Mouse (Mus musculus): ENCODE results near the gene Cfap299. TPM values are rescaled to one million over a fixed set of nuclear protein-coding genes. Genes with fewer than 3 reads are reported as not detected.
"Not testable (repeated sequence)": the region's sequence is repeated elsewhere in the genome, so short reads cannot be mapped to it uniquely, and the experiment has no call there.

The Cfap299 gene
- total RNA-seq, 2 experiments from 2014 or later = 0.64 TPM; not detected in 1

GRCm38 (mm10) chr5:98563801-98564200 lies 234.7 kb downstream of the Cfap299 start:
- DNase-seq (ENCODE audit: low spot score in 2 of 2) = no peak
- Histone ChIP-seq H3K27ac (no peak overlapping the region), H3K4me3 (no peak overlapping the region)
- TF ChIP-seq CTCF (conservative IDR thresholded peaks at IDR 0.05) = no peak

- TF ChIP-seq CTCF (conservative IDR thresholded peaks at IDR 0.05) = no peak
- no peak overlapping the region for H3K27ac ChIP-seq
- no peak overlapping the region for H3K4me3 ChIP-seq
- no peak for DNase-seq (ENCODE audit: low spot score in 2 of 2)
Measured at GRCm38 (mm10) chr5:98566461-98567193, 237.5 kb downstream of the Cfap299 start.

- Histone ChIP-seq H3K4me3 (no peak overlapping the region), H3K27ac (no peak overlapping the region)
- DNase-seq (ENCODE audit: low spot score in 2 of 2) = no peak
- TF ChIP-seq CTCF (conservative IDR thresholded peaks at IDR 0.05) = no peak
Measured at GRCm38 (mm10) chr5:98568481-98568880, 239.4 kb downstream of the Cfap299 start.

GRCm38 (mm10) chr5:98569029-98569513 lies 240.0 kb downstream of the Cfap299 start:
- no peak for DNase-seq (ENCODE audit: low spot score in 2 of 2)
- Histone ChIP-seq H3K4me3 (no peak overlapping the region), H3K27ac (no peak overlapping the region)
- TF ChIP-seq CTCF (conservative IDR thresholded peaks at IDR 0.05) = no peak

- Histone ChIP-seq H3K27ac (no peak overlapping the region), H3K4me3 (no peak overlapping the region)
- TF ChIP-seq CTCF (conservative IDR thresholded peaks at IDR 0.05) = no peak; the same call in 1 of the 2 replicates
- no peak for DNase-seq (ENCODE audit: low spot score in 2 of 2)
Measured at GRCm38 (mm10) chr5:98572392-98572791, 243.3 kb downstream of the Cfap299 start.

GRCm38 (mm10) chr5:98574711-98575470 lies 245.8 kb downstream of the Cfap299 start:
- no peak for DNase-seq (ENCODE audit: low spot score in 2 of 2)
- no peak overlapping the region for H3K4me3 ChIP-seq
- no peak overlapping the region for H3K27ac ChIP-seq
- TF ChIP-seq CTCF (conservative IDR thresholded peaks at IDR 0.05) = no peak

GRCm38 (mm10) chr5:98575471-98575834 lies 246.3 kb downstream of the Cfap299 start:
- TF ChIP-seq CTCF (conservative IDR thresholded peaks at IDR 0.05) = no peak
- Histone ChIP-seq H3K4me3 (no peak overlapping the region), H3K27ac (no peak overlapping the region)
- no peak for DNase-seq (ENCODE audit: low spot score in 2 of 2)

- DNase-seq (ENCODE audit: low spot score in 2 of 2); H3K27ac ChIP-seq; H3K4me3 ChIP-seq: not testable (repeated sequence)
Measured at GRCm38 (mm10) chr5:98576538-98576937, 247.4 kb downstream of the Cfap299 start.

- H3K27ac ChIP-seq = no peak overlapping the region
- no peak overlapping the region for H3K4me3 ChIP-seq
- no peak for DNase-seq (ENCODE audit: low spot score in 2 of 2)
- no peak for TF ChIP-seq CTCF (conservative IDR thresholded peaks at IDR 0.05)
Measured at GRCm38 (mm10) chr5:98578398-98578797, 249.3 kb downstream of the Cfap299 start.

- no peak for TF ChIP-seq CTCF (conservative IDR thresholded peaks at IDR 0.05)
- DNase-seq (ENCODE audit: low spot score in 2 of 2) = no peak
- no peak overlapping the region for H3K4me3 ChIP-seq
- no peak overlapping the region for H3K27ac ChIP-seq
Measured at GRCm38 (mm10) chr5:98580811-98581210, 251.7 kb downstream of the Cfap299 start.

- no peak overlapping the region for H3K4me3 ChIP-seq
- TF ChIP-seq CTCF (conservative IDR thresholded peaks at IDR 0.05) = no peak
- no peak for DNase-seq (ENCODE audit: low spot score in 2 of 2)
- H3K27ac ChIP-seq = no peak overlapping the region
Measured at GRCm38 (mm10) chr5:98582051-98582450, 252.9 kb downstream of the Cfap299 start.

GRCm38 (mm10) chr5:98585915-98586314 lies 256.8 kb downstream of the Cfap299 start:
- Histone ChIP-seq H3K4me3 (no peak overlapping the region), H3K27ac (no peak overlapping the region)
- no peak for DNase-seq (ENCODE audit: low spot score in 2 of 2)
- no peak for TF ChIP-seq CTCF (conservative IDR thresholded peaks at IDR 0.05)

GRCm38 (mm10) chr5:98613511-98613910 lies 284.4 kb downstream of the Cfap299 start:
- Histone ChIP-seq H3K4me3 (no peak overlapping the region), H3K27ac (no peak overlapping the region)
- no peak for TF ChIP-seq CTCF (conservative IDR thresholded peaks at IDR 0.05)
- peak in 1 of 2 experiments; percentile 32 for DNase-seq (ENCODE audit: low spot score in 2 of 2)

Data from layer of hippocampus, adult 2 months (tissue).